Mouse (Mus musculus) urinary bladder, postnatal 25 days (tissue): ENCODE results near the gene Pax5.
A peak's percentile ranks its signal among the peaks of the same experiment; 100 is the strongest.

ENCODE experiments used
- DNase-seq: peaks from one replicate; pipeline ENCODE4 v3.0.0; 2022; ENCODE audit warnings: low spot score

The Pax5 gene

GRCm38 (mm10) chr4:44705967-44706366 lies 4.3 kb downstream of the Pax5 start:
- DNase-seq = no peak

- DNase-seq = no peak
These were observed 5.1 kb downstream of the Pax5 start for GRCm38 (mm10) chr4:44705151-44705550.

GRCm38 (mm10) chr4:44704369-44704745 lies 5.9 kb downstream of the Pax5 start:
- DNase-seq = peak; percentile 78

- no peak for DNase-seq
These were observed 6.5 kb downstream of the Pax5 start for GRCm38 (mm10) chr4:44703686-44704368.

GRCm38 (mm10) chr4:44702891-44703685 lies 7.2 kb downstream of the Pax5 start:
- no peak for DNase-seq

- no peak for DNase-seq
These were observed 8.2 kb downstream of the Pax5 start for GRCm38 (mm10) chr4:44702011-44702527.

- DNase-seq = no peak
These were observed 8.8 kb downstream of the Pax5 start for GRCm38 (mm10) chr4:44701513-44701912.

GRCm38 (mm10) chr4:44696676-44697075 lies 13.6 kb downstream of the Pax5 start:
- no peak for DNase-seq

- no peak for DNase-seq
These were observed 15.9 kb downstream of the Pax5 start for GRCm38 (mm10) chr4:44694369-44694768.

GRCm38 (mm10) chr4:44685582-44685981 lies 24.7 kb downstream of the Pax5 start:
- no peak for DNase-seq

- DNase-seq = no peak
These were observed 29.9 kb downstream of the Pax5 start for GRCm38 (mm10) chr4:44680242-44680897.

- DNase-seq = no peak
These were observed 31.6 kb downstream of the Pax5 start for GRCm38 (mm10) chr4:44678641-44679040.

GRCm38 (mm10) chr4:44678026-44678425 lies 32.3 kb downstream of the Pax5 start:
- no peak for DNase-seq

- DNase-seq = no peak
These were observed 35.3 kb downstream of the Pax5 start for GRCm38 (mm10) chr4:44674973-44675372.

GRCm38 (mm10) chr4:44673726-44674125 lies 36.6 kb downstream of the Pax5 start:
- DNase-seq = no peak

GRCm38 (mm10) chr4:44672216-44672937 lies 37.9 kb downstream of the Pax5 start:
- no peak for DNase-seq

- DNase-seq = no peak
These were observed 38.8 kb downstream of the Pax5 start for GRCm38 (mm10) chr4:44671486-44671885.

GRCm38 (mm10) chr4:44671035-44671434 lies 39.3 kb downstream of the Pax5 start:
- no peak for DNase-seq

GRCm38 (mm10) chr4:44670380-44670779 lies 39.9 kb downstream of the Pax5 start:
- no peak for DNase-seq

GRCm38 (mm10) chr4:44669485-44670181 lies 40.7 kb downstream of the Pax5 start:
- no peak for DNase-seq

GRCm38 (mm10) chr4:44668574-44668973 lies 41.7 kb downstream of the Pax5 start:
- no peak for DNase-seq
